Mouse (Mus musculus): ENCODE data around the gene Furin.
"Not testable (repeated sequence)": the region's sequence is repeated elsewhere in the genome, so short reads cannot be mapped to it uniquely, and the experiment has no call there.

The Furin gene

DNA sequence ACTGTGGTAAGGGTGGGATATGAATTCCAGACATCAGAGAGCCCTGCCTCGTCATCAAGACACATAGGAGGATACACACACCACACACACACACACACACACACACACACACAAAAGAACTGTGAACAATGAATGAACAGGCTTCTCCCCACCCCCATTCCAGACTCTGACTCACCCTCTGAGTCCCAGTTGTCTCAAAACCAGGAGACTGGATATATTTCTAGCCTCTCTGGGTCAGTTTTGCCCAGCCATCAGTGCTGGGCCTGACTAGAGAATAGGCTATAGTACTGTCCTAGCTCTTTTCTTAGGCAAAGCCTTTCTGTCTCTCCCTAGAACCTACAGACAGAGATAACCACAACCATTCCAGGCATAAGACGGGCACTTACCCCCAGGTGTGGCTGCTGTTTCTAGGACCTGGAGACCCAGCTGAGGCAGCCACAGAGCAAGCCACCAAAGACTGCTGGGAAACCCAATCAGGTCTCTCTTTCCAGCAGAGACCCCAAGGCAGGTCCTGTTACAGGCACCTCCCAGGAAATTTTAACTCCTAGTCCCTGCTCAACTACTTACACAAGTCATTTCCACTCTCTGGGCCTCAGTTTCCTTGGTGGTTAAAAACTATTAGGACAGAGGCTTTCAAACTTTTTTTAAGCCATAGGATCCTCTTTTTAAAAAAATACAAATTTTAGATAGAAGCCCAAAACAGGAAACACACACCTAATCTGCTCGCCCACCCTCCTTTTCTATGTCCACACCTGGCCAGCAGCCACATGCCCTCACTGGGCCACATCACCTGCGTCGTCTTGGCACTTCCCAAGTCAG is 4.0 kb downstream of the Furin start:
- DNase-seq (ENCODE audit: low spot score), result peak; percentile 43

DNA sequence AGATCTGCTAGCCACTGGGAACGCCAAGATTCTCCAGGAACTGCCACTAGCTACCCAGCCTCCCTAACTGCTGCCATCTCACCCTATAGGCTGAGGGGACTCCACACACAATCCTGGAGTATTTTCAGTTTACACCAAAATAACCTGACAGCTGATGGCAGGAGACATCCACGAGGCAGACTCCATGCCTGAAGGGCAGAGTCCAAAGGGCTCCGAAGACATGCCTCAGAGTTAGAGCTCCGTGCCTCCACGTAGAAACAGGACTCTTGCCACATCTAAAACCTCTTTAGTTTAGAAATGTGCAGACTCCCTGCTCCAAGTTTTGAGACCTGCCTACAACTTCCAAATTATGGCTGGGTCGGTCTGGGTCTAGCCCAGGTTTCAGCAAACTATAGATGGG is 4.7 kb downstream of the Furin start:
- DNase-seq (ENCODE audit: low spot score), result no peak

- peak; percentile 59 for DNase-seq (ENCODE audit: low spot score)
Observed at GRCm38 (mm10) chr7:80400099-80400498, 5.1 kb downstream of the Furin start.

DNA sequence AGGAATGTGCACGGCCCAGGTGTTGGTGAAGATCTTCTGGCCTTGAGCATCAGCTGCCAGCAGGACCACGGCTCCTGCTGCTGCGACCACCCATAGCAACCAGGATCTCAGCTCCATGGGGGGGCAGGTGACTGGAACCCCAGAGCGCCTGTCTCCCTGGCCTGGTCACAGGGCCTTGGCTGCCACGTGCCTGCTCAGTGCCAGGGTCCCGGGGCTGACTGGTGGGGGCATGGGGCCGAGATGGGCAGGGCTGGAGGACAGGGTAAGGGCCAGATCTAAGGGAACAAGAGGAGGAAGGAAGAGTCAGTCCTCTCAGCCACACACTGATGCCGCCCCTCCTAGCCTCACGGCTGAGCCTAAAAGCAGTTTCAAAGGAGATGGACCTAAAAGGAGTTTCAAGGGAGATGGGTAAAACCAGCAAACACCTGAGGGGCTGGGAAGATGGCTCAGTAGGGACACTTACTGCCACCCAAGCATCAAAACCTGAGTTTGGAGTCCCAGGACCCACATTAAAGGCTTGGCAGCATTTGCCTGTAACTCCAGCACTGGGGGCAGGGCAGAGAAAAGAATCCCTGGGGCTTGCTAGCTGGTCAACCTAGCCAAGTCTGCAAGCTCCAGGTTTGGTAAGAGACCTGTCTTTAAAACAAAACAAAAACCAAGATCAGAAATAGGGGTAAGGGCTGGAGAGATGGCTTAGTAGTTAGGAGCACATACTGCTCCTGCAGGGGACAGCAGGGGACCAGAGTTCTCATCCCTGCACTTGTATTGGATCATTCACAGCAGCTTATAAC is 6.4 kb downstream of the Furin start:
- no peak for DNase-seq (ENCODE audit: low spot score)

GRCm38 (mm10) chr7:80397986-80398385 is 7.2 kb downstream of the Furin start:
- DNase-seq (ENCODE audit: low spot score), result no peak

GRCm38 (mm10) chr7:80396427-80396826 is 8.8 kb downstream of the Furin start:
- not testable (repeated sequence) for DNase-seq (ENCODE audit: low spot score)

DNA sequence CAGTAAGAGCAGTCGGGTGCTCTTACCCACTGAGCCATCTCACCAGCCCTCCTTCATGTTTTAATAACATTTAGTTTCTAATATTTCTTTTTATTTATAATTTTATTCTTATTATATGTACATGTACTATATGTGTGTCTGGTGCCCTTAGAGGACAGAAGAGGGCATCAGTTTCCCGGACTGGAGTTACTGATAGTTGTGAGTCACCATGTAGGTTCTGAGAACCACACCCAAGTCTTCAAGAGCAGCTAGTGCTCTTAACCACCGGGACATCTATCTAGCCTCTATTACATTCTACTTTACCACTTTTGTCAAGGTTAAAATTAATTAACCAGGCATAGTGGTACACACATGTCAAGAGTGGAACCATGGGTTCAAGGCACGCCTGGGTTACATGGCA is 10.6 kb downstream of the Furin start:
- no peak for DNase-seq (ENCODE audit: low spot score)

GRCm38 (mm10) chr7:80392119-80392518 is 13.1 kb downstream of the Furin start:
- no peak for DNase-seq (ENCODE audit: low spot score)

GRCm38 (mm10) chr7:80387633-80388543 is 17.3 kb downstream of the Furin start, which contains the start of gene Fes:
Fes (minus strand) TSS chr7:80387946.
- peak; percentile 57 for DNase-seq (ENCODE audit: low spot score)

DNA sequence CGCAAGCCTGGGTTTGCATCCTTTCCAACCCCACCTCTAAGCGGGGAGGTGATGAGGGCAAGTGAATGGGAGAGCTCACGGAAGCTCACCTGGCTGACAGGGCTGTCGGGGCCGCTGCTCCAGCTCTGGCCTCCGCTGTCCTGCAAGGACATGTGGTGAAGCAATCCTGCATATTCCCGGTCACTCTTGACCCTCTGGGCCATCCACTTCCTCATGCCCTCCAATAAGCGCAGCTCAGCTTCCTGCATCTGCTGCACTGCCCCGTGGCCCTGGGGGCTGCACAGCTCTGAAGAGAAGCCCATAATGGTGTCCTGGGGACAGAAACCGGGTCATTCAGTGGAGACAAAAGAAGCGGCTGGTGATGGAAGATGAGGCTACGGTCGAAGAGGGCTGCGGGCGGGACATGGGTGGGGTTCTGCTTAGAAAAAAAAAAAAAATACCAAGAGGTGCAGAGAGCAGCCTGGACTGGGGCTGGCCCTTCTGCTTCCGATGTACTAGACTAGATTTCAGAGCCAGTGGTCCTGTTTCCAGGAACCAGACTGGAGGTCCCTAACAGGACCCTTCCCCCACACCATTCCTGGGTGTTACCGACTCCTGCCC is 18.1 kb downstream of the Furin start:
- peak; percentile 30 for DNase-seq (ENCODE audit: low spot score)

GRCm38 (mm10) chr7:80386235-80386930 is 18.9 kb downstream of the Furin start:
- peak; percentile 91 for DNase-seq (ENCODE audit: low spot score)

- no peak for DNase-seq (ENCODE audit: low spot score)
Observed at GRCm38 (mm10) chr7:80382919-80383318, 22.3 kb downstream of the Furin start.

GRCm38 (mm10) chr7:80379531-80379930 is 25.7 kb downstream of the Furin start:
- no peak for DNase-seq (ENCODE audit: low spot score)

DNA sequence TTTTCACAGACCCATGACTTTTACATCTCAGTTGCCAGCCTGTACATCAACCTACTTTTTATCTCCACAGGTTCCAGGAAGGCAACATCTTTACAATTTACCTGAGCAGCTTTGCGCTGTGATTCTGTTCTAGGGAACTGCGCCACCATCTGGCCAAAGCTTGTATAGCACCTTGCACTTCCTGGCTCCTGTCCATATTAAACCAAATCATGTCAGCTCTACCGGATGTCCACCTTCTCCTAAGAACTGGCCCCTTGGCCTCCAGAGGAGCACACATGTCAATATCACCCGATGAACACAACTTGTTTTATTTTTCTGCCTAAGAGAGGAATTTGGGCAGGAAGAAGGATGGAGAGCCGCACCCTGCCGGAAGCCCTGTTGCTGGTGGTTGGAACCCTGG is 27.8 kb downstream of the Furin start:
- DNase-seq (ENCODE audit: low spot score), result peak; percentile 70

- peak; percentile 37 for DNase-seq (ENCODE audit: low spot score)
Observed at GRCm38 (mm10) chr7:80376192-80376591, 29.0 kb downstream of the Furin start.

DNA sequence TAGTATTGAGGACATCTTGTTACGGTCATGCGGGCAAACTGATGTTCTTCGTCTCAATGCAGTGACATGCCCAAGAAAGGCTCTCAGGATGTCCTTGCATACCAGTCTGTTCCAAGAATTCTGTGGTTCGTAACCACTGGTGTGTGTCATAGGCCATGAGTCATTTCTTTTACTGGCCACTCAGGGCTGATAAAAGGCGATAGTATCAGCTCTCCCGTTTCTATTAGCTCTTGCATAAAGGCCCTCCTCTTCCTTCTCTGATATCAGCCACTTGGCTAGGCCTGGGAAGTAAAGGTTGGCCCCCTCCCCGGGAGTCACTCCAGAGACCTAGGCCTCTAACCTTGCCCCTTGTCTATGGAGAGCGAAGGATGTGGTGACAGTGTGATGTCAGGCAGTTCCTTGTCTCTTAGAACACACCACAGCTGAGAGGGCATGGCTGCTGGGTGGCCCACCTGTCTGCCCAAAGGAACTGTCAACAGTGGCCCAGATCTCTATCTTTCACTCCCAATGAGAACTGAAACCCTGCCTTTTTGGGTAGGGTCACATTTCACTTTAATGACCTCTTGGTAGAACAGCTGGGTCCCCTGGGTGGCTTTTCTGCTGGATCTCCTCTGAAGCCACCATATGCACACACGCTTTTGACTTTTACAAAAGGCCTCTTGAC is 29.7 kb downstream of the Furin start:
- peak; percentile 78 for DNase-seq (ENCODE audit: low spot score)

GRCm38 (mm10) chr7:80374733-80375132 is 30.5 kb downstream of the Furin start:
- DNase-seq (ENCODE audit: low spot score), result no peak

GRCm38 (mm10) chr7:80374280-80374679 is 31.0 kb downstream of the Furin start:
- no peak for DNase-seq (ENCODE audit: low spot score)

DNA sequence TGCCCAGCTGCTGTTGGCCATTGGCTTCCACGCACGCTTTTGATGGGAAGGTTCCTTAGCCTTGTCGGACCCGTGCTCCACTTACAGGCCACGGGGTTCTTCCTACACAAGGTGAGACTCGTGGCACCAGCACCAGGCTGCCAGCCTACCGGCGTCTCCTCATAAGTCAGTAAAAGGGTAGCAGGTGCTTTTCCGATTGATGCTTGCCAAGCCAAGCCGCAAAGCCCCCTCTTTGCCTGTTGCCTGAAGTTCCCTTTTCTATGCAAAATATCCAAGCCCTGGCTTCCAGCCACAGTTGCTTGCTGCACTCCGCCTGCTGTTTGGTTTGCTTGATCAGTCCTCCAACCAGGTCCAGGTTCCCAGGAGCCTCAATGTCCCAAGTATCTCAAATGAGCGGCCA is 31.4 kb downstream of the Furin start:
- DNase-seq (ENCODE audit: low spot score), result no peak

DNA sequence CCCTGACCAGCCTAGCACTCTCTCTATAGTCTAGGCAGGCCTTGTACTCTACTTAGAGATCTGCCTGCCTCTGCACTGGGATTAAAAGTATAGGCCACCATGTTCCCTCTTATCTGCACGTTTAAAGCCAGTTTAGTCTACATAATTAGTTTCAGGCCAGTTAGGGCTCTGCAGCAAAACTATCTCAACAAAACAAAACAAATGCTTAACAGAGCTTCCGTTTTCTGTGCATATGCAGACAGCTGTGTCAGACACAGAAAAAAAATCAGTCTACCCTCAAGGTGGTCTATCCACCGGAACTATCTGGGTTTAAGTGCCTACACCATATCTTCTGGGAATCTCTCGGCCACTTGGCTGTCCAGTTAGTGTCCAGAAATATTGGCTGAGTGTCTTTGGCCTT is 31.9 kb downstream of the Furin start:
- no peak for DNase-seq (ENCODE audit: low spot score)

DNA sequence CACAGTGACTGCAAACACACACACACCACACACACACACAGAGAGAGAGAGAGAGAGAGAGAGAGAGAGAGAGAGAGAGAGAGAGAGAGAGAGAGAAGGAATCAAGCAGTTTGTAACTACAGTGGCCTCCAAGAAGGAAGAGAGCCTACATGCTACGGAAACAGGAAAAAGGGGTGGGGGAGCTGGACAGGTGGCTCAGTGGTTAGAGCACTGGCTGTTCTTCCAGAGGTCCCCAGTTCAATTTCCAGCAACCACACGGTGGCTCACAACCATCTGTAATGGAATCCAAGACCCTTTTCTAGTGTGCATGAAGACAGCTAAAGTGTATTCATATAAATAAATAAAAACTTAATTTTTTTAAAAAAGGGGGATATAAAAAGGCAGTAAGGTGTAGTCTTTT is 32.6 kb downstream of the Furin start:
- DNase-seq (ENCODE audit: low spot score), result no peak
